Mouse (Mus musculus) hindbrain, embryonic 11.5 days (tissue): ENCODE measurements around the gene Olfr1369-ps1. TPM values are rescaled to one million over a fixed set of nuclear protein-coding genes. Genes with fewer than 3 reads are reported as not detected.
A peak's percentile ranks its signal among the peaks of the same experiment; 100 is the strongest.
"Not testable (repeated sequence)": the region's sequence is repeated elsewhere in the genome, so short reads cannot be mapped to it uniquely, and the experiment has no call there.

Experiments used
- ATAC-seq: fragments of 200-750 bp; cut with Nextera tagmentation; 2 replicates; pipeline ENCODE4 v1.8.0; 2017; ENCODE audit warnings: mild to moderate bottlenecking, moderate TSS enrichment, moderate library complexity; ENCODE audit not compliant: low FRiP score
- DNase-seq: peaks from one replicate; pipeline ENCODE4 v3.0.0-alpha.2; 2015; ENCODE audit warnings: low spot score
- H3K27ac ChIP-seq: fragments of 300-500 bp; sonication (generic); 2 replicates; pipeline ENCODE4 v1.5.1; 2014; ENCODE audit warnings: mild to moderate bottlenecking, low read depth, low read length
- H3K27me3 ChIP-seq: fragments of 300-500 bp; sonication (generic); 2 replicates; pipeline ENCODE4 v1.6.1; 2014; ENCODE audit warnings: mild to moderate bottlenecking, low read length, moderate library complexity, mixed read lengths; ENCODE audit not compliant: control insufficient read depth, insufficient read depth
- H3K36me3 ChIP-seq: fragments of 300-500 bp; sonication (generic); 2 replicates; pipeline ENCODE4 v1.6.1; 2014; ENCODE audit warnings: mild to moderate bottlenecking, low read length, moderate library complexity, mixed read lengths; ENCODE audit not compliant: control insufficient read depth, insufficient read depth
- H3K4me1 ChIP-seq: fragments of 300-500 bp; sonication (generic); replicated peaks from 2 replicates; pipeline ENCODE4 v1.6.1; 2014; ENCODE audit warnings: low read length, mixed read lengths; ENCODE audit not compliant: control insufficient read depth, insufficient read depth
- H3K4me2 ChIP-seq: fragments of 300-500 bp; sonication (generic); replicated peaks from 2 replicates; pipeline ENCODE4 v1.6.1; 2014; ENCODE audit warnings: mild to moderate bottlenecking, low read depth, low read length
- H3K4me3 ChIP-seq: fragments of 300-500 bp; sonication (generic); 2 replicates; pipeline ENCODE4 v1.5.1; 2014; ENCODE audit warnings: low read depth, low read length
- H3K9ac ChIP-seq: fragments of 300-500 bp; sonication (generic); 2 replicates; pipeline ENCODE4 v1.6.1; 2014; ENCODE audit warnings: low read depth, low read length
- H3K9me3 ChIP-seq: fragments of 300-500 bp; sonication (generic); 2 replicates; pipeline ENCODE4 v1.6.1; 2016; ENCODE audit warnings: low read length; ENCODE audit not compliant: control insufficient read depth
- WGBS: fragments of 180-500 bp; shearing (Covaris S2); extraction: QIAGEN DNeasy Blood & Tissue Kit; methylation state at CpG from one replicate; pipeline ENCODE4 v1.1.7; 2014; 5-methylcytosine and 5-hydroxymethylcytosine counted together
- polyA plus RNA-seq: library from polyadenylated mRNA; unstranded; fragments of >200 nt; fragmentation: Nextera tagmentation; extraction: Ambion mirVana; gene quantifications from 2 replicates; pipeline ENCODE4 v1.2.1, GENCODE M21; 2014

The Olfr1369-ps1 gene
- 0.04 TPM in 1 of 2 replicates, not detected in the other for polyA plus RNA-seq

DNA sequence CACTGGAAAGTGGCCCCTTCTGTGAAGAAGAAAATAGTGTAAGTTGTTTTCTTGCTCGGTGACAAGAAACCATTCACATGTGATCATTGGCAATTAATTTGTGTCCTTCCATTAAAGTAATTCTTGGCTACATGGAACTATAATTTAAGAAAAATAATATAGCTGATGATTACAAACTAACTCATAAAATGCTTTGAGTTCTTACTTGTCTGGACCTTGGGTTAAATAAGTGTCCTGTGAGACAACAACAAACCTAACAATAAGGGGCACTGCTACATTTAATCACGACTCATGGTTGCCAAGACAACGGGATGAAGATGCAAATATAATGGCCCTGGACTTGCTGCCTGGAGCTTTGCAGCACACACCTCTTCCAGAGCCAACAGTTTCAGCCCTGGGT, at the start of gene Olfr1369-ps1:
TSS of gene Olfr1369-ps1 (plus strand) at position 301 of the 400 bp plus-strand sequence.
- WGBS: 77% methylated on average over 3 of the region's 3 CpGs
- H3K27me3 ChIP-seq, H3K9ac ChIP-seq, H3K4me1 ChIP-seq, H3K4me2 ChIP-seq, H3K27ac ChIP-seq, ATAC-seq, H3K9me3 ChIP-seq, H3K4me3 ChIP-seq, H3K36me3 ChIP-seq: not testable (repeated sequence)
- DNase-seq: peak; percentile 1

- DNase-seq (no peak), ATAC-seq (no peak)
- Histone ChIP-seq H3K27ac (no peak overlapping the region), H3K4me2 (no peak overlapping the region), H3K4me1 (no peaks in the 10 kb centered on the region), H3K4me3 (no peak overlapping the region), H3K27me3 (no peaks in the 10 kb centered on the region), H3K36me3 (no peaks in the 10 kb centered on the region), H3K9me3 (no peaks in the 10 kb centered on the region), H3K9ac (no peak overlapping the region)
- WGBS: 76% methylated on average over 2 of the region's 2 CpGs
Observed at GRCm38 (mm10) chr13:21066021-21066420, 45.3 kb upstream of the Olfr1369-ps1 start.

- Histone ChIP-seq H3K4me2 (no peak within 1 kb of the TSS), H3K27me3 (no peaks in the 10 kb centered on the region), H3K36me3 (no peaks in the 10 kb centered on the region), H3K27ac (no peak within 1 kb of the TSS), H3K4me1 (no peaks in the 10 kb centered on the region), H3K4me3 (no peak within 1 kb of the TSS), H3K9ac (no peak within 1 kb of the TSS), H3K9me3 (no peaks in the 10 kb centered on the region)
- no peak for DNase-seq
- ATAC-seq: no peak
- 86% methylated on average over 3 of the region's 3 CpGs for WGBS
Observed at GRCm38 (mm10) chr13:21074847-21075246, 36.4 kb upstream of the Olfr1369-ps1 start, which contains the start of gene Olfr1370. Olfr1370 (minus strand) TSS chr13:21074947.

DNA sequence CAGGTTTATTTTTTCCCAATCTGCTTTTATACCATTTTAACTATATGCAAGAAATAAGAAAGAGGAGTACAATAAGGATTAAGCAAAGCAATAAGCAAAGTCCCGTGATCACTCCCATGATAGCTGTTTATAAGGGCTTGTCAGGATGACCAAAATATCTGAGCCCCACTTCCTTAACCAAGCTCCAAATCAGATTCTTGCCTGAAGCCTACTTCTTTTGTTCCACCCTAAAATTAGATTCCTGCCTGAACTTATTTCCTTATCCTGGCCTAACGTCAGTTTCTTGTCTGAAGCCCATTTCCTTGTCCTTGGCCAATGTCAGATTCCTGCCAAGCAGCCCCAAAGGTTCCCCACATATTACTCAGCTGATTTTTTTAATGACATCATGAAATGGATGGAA, 28.6 kb upstream of the Olfr1369-ps1 start:
- Histone ChIP-seq H3K4me1 (no peaks in the 10 kb centered on the region), H3K9ac (no peak overlapping the region), H3K4me2 (no peak overlapping the region), H3K27ac (no peak overlapping the region), H3K36me3 (no peaks in the 10 kb centered on the region), H3K27me3 (no peaks in the 10 kb centered on the region), H3K4me3 (no peak overlapping the region), H3K9me3 (no peaks in the 10 kb centered on the region)
- WGBS: 83% methylated on average over 2 of the region's 2 CpGs
- ATAC-seq (no peak), DNase-seq (no peak)

DNA sequence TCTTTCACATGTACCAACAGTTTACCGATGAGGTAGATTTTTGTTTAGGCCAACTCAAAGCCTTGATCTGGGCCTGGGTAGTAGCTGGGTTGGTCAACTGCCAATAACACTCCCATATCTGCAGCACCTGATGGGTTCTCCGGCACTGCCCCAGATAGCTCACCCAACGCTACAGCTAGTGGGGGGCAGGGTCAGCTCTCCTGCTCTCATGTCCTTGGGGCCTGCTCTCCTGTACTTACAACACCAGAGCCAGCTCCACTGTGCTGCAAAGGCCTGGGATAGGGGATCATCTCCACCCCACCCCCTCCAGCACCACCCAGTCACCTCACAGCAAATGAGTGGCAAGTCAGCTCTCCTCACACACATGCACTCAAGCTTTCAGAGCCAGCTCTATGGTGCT, 1.5 kb upstream of the Olfr1369-ps1 start:
- H3K27me3 ChIP-seq: no peaks in the 10 kb centered on the region
- WGBS: 97% methylated on average over 3 of the region's 3 CpGs
- no peak for ATAC-seq

GRCm38 (mm10) chr13:21110441-21110840, 842 bp upstream of the Olfr1369-ps1 start:
- WGBS: 89% methylated on average over 6 of the region's 6 CpGs
- ATAC-seq (no peak), DNase-seq (no peak)
- Histone ChIP-seq H3K4me3 (no peak overlapping the region), H3K27me3 (no peaks in the 10 kb centered on the region), H3K4me1 (no peaks in the 10 kb centered on the region), H3K27ac (no peak overlapping the region), H3K36me3 (no peaks in the 10 kb centered on the region), H3K4me2 (no peak overlapping the region), H3K9me3 (no peaks in the 10 kb centered on the region), H3K9ac (no peak overlapping the region)

More for the DNA sequence above, 1.5 kb upstream of the Olfr1369-ps1 start:
- H3K4me1 ChIP-seq: no peaks in the 10 kb centered on the region
- H3K9me3 ChIP-seq: no peaks in the 10 kb centered on the region
- no peak for DNase-seq
- H3K4me2 ChIP-seq: no peak overlapping the region
- no peak overlapping the region for H3K4me3 ChIP-seq
- H3K27ac ChIP-seq: no peak overlapping the region
- H3K9ac ChIP-seq: no peak overlapping the region
- no peaks in the 10 kb centered on the region for H3K36me3 ChIP-seq

- WGBS: 85% methylated on average over 4 of the region's 4 CpGs
- Histone ChIP-seq H3K4me3 (no peak overlapping the region), H3K9ac (no peak overlapping the region), H3K27ac (no peak overlapping the region), H3K4me2 (no peak overlapping the region), H3K9me3 (no peaks in the 10 kb centered on the region), H3K27me3 (no peaks in the 10 kb centered on the region), H3K36me3 (no peaks in the 10 kb centered on the region), H3K4me1 (no peaks in the 10 kb centered on the region)
- no peak for DNase-seq
- ATAC-seq: no peak
Observed at GRCm38 (mm10) chr13:21114121-21114520, 2.8 kb downstream of the Olfr1369-ps1 start.

- not testable (repeated sequence) for H3K27me3 ChIP-seq, H3K4me1 ChIP-seq, H3K36me3 ChIP-seq, H3K4me2 ChIP-seq, ATAC-seq, DNase-seq, H3K4me3 ChIP-seq, H3K27ac ChIP-seq, H3K9ac ChIP-seq, H3K9me3 ChIP-seq
- WGBS: 77% methylated on average over 3 of the region's 3 CpGs
Observed at GRCm38 (mm10) chr13:21129339-21129738, 18.1 kb downstream of the Olfr1369-ps1 start, which contains the start of gene Olfr263. Olfr263 (plus strand) TSS chr13:21129639.

- ATAC-seq: no peak
- WGBS: 48% methylated on average over 8 of the region's 8 CpGs
Observed at GRCm38 (mm10) chr13:21142421-21142820, 31.1 kb downstream of the Olfr1369-ps1 start.

More at GRCm38 (mm10) chr13:21142421-21142820, 31.1 kb downstream of the Olfr1369-ps1 start:
- no peaks in the 10 kb centered on the region for H3K36me3 ChIP-seq
- H3K9me3 ChIP-seq: no peaks in the 10 kb centered on the region
- no peak overlapping the region for H3K4me2 ChIP-seq
- DNase-seq: no peak
- no peaks in the 10 kb centered on the region for H3K4me1 ChIP-seq
- no peak overlapping the region for H3K9ac ChIP-seq
- no peaks in the 10 kb centered on the region for H3K27me3 ChIP-seq
- no peak overlapping the region for H3K27ac ChIP-seq
- H3K4me3 ChIP-seq: no peak overlapping the region
